In the genomic region with DNA sequence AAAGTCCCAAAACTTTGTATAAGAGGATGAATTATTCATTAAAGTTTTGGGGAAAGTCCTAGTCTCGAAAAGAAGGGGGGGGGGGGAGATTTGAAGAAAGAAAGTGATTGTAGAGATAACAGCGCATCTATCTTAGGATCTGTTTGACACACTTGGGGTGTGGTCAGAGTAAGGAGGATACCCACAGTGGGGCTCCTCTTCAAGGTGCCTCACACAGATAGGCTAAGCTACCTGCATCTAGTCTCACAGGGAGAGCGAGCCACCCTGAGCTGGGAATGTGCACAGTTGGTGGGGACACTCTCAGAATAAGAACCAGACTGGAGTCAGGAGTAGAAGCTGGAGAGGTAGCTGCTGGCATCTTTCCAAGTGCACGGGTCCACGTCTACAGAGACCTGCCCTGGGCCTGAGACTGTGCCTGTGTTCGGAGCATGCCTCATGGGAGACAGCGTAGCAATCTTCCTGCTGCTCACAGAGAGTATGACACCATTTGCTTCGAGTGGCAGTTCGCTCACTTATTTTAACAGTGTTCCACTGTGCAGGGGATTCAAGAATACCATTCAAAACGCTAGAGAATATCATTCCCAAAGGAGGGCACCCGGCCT, we compare ENCODE assay signal across 21 mouse cellular contexts.
DNase-seq lines count a peak whose midpoint lies in the region; ATAC-seq lines count a peak whose summit lies in the region.
"Had no signal": no experiment of that assay in that cellular context is flagged by ENCODE, and none has a peak within 500 bp of the region (broad histone marks: within the 10 kb centered on the region; RNA-seq: fewer than 3 reads in every experiment).

No protein-coding gene starts in this region.

- H3K27ac ChIP-seq in embryonic facial prominence, embryonic 11.5 days (replicated peaks; ENCODE audit: low read depth, low read length) = no peak overlapping the region
- no peak overlapping the region for H3K27ac ChIP-seq in embryonic facial prominence, embryonic 10.5 days (replicated peaks)
- no peak overlapping the region for H3K27ac ChIP-seq in kidney, embryonic 14.5 days (ENCODE audit: low read depth, low read length)
- no peak overlapping the region for H3K27ac ChIP-seq in kidney, embryonic 16.5 days (ENCODE audit: low read length)
- H3K27ac ChIP-seq in neural tube, embryonic 11.5 days (ENCODE audit: low read depth, low read length) = no peak overlapping the region
- peak overlapping the region; percentile 33; the same call in 1 of the 2 replicates for H3K27ac ChIP-seq in neural tube, embryonic 15.5 days (replicated peaks)
- H3K27ac ChIP-seq: gastrocnemius, adult 2 months; heart, embryonic 13.5 days; limb, embryonic 10.5 days had no signal

- no peak overlapping the region for H3K9ac ChIP-seq in embryonic facial prominence, embryonic 11.5 days (replicated peaks; ENCODE audit: low read length)
- H3K9ac ChIP-seq in kidney, embryonic 14.5 days (ENCODE audit: low read depth, low read length) = no peak overlapping the region
- H3K9ac ChIP-seq in kidney, embryonic 16.5 days (replicated peaks; ENCODE audit: low read length) = no peak overlapping the region
- no peak overlapping the region for H3K9ac ChIP-seq in neural tube, embryonic 11.5 days (ENCODE audit: low read length)
- no peak overlapping the region for H3K9ac ChIP-seq in neural tube, embryonic 15.5 days (replicated peaks)
- H3K9ac ChIP-seq: heart, embryonic 13.5 days; liver, postnatal 0 days had no signal

- no peak overlapping the region for H3K4me2 ChIP-seq in embryonic facial prominence, embryonic 11.5 days (ENCODE audit: low read depth, low read length)
- no peak overlapping the region for H3K4me2 ChIP-seq in kidney, embryonic 14.5 days (replicated peaks; ENCODE audit: low read depth, low read length)
- H3K4me2 ChIP-seq in kidney, embryonic 16.5 days (replicated peaks; ENCODE audit: low read depth, low read length) = no peak overlapping the region
- H3K4me2 ChIP-seq in neural tube, embryonic 11.5 days (ENCODE audit: low read depth) = no peak overlapping the region
- no peak overlapping the region for H3K4me2 ChIP-seq in neural tube, embryonic 15.5 days
- H3K4me2 ChIP-seq: heart, embryonic 13.5 days had no signal

- H3K9me3 ChIP-seq in embryonic facial prominence, embryonic 11.5 days (replicated peaks; ENCODE audit: control insufficient read depth, low read length) = no peaks in the 10 kb centered on the region
- H3K9me3 ChIP-seq in embryonic facial prominence, embryonic 10.5 days = no peaks in the 10 kb centered on the region
- no peaks in the 10 kb centered on the region for H3K9me3 ChIP-seq in kidney, embryonic 14.5 days (ENCODE audit: control insufficient read depth, low read length)
- H3K9me3 ChIP-seq in kidney, embryonic 16.5 days (ENCODE audit: low read length) = no peaks in the 10 kb centered on the region
- no peaks in the 10 kb centered on the region for H3K9me3 ChIP-seq in neural tube, embryonic 11.5 days (ENCODE audit: control insufficient read depth, low read length)
- H3K9me3 ChIP-seq in neural tube, embryonic 15.5 days (replicated peaks) = no peaks in the 10 kb centered on the region
- H3K9me3 ChIP-seq: heart, embryonic 13.5 days; limb, embryonic 10.5 days had no signal

- no peaks in the 10 kb centered on the region for H3K27me3 ChIP-seq in embryonic facial prominence, embryonic 11.5 days (ENCODE audit: control insufficient read depth, insufficient read depth, low read length)
- H3K27me3 ChIP-seq in embryonic facial prominence, embryonic 10.5 days (replicated peaks; ENCODE audit: low read depth, poor library complexity, severe bottlenecking) = no peaks in the 10 kb centered on the region
- H3K27me3 ChIP-seq in kidney, embryonic 14.5 days (ENCODE audit: control insufficient read depth, insufficient read depth, low read length) = no peaks in the 10 kb centered on the region
- H3K27me3 ChIP-seq in kidney, embryonic 16.5 days (ENCODE audit: insufficient read depth, low read length) = no peaks in the 10 kb centered on the region
- H3K27me3 ChIP-seq in neural tube, embryonic 11.5 days (ENCODE audit: control insufficient read depth, insufficient read depth, low read length) = no peaks in the 10 kb centered on the region
- no peaks in the 10 kb centered on the region for H3K27me3 ChIP-seq in neural tube, embryonic 15.5 days (replicated peaks)
- H3K27me3 ChIP-seq: heart, embryonic 13.5 days; Patski had no signal

- H3K4me1 ChIP-seq in embryonic facial prominence, embryonic 11.5 days (ENCODE audit: control insufficient read depth, insufficient read depth, low read length) = no peaks in the 10 kb centered on the region
- peaks cover 13% of the 10 kb centered on the region for H3K4me1 ChIP-seq in embryonic facial prominence, embryonic 10.5 days
- no peaks in the 10 kb centered on the region for H3K4me1 ChIP-seq in kidney, embryonic 14.5 days (ENCODE audit: control insufficient read depth, insufficient read depth, low read length)
- H3K4me1 ChIP-seq in kidney, embryonic 16.5 days (ENCODE audit: insufficient read depth, low read length) = peaks cover 12% of the 10 kb centered on the region; the same call in 1 of the 2 replicates
- H3K4me1 ChIP-seq in neural tube, embryonic 11.5 days (ENCODE audit: control insufficient read depth, insufficient read depth, low read length) = 0 out of 2 replicates have a peak, but pooled peaks cover 7% of the 10 kb centered on the region
- peaks cover 29% of the 10 kb centered on the region for H3K4me1 ChIP-seq in neural tube, embryonic 15.5 days
- H3K4me1 ChIP-seq: heart, embryonic 13.5 days had no signal

- H3K36me3 ChIP-seq in embryonic facial prominence, embryonic 11.5 days (replicated peaks; ENCODE audit: control insufficient read depth, insufficient read depth, low read depth, low read length) = no peaks in the 10 kb centered on the region
- H3K36me3 ChIP-seq in embryonic facial prominence, embryonic 10.5 days (replicated peaks) = no peaks in the 10 kb centered on the region
- H3K36me3 ChIP-seq in kidney, embryonic 14.5 days (ENCODE audit: control insufficient read depth, insufficient read depth, low read length) = no peaks in the 10 kb centered on the region
- no peaks in the 10 kb centered on the region for H3K36me3 ChIP-seq in kidney, embryonic 16.5 days (ENCODE audit: insufficient read depth, low read length)
- H3K36me3 ChIP-seq in neural tube, embryonic 11.5 days (ENCODE audit: control insufficient read depth, insufficient read depth, low read length) = no peaks in the 10 kb centered on the region
- H3K36me3 ChIP-seq in neural tube, embryonic 15.5 days = no peaks in the 10 kb centered on the region
- H3K36me3 ChIP-seq: heart, embryonic 13.5 days; limb, embryonic 10.5 days had no signal

- no peak for DNase-seq in embryonic facial prominence, embryonic 11.5 days (ENCODE audit: low spot score)
- no peak for DNase-seq in embryonic facial prominence, embryonic 10.5 days (ENCODE audit: low spot score)
- DNase-seq in neural tube, embryonic 11.5 days (ENCODE audit: low spot score) = peak; percentile 26
- DNase-seq in neural tube, embryonic 10.5 days (ENCODE audit: extremely low spot score, low spot score) = no peak
- no peak for DNase-seq in kidney, postnatal 36 days
- DNase-seq: adrenal gland, postnatal 10 days; cerebellum, adult 11 months; cerebellum, postnatal 25 days; gastrocnemius, adult 2 months; kidney, adult 8-10 months; liver, postnatal 0 days; lung, postnatal 14 days; right cerebral cortex, postnatal 14 days; spleen, adult 18-20 months had no signal

- 86% methylated on average over 11 of the region's 11 CpGs for WGBS in embryonic facial prominence, embryonic 11.5 days
- WGBS in embryonic facial prominence, embryonic 10.5 days = 84% methylated on average over 11 of the region's 11 CpGs
- WGBS in kidney, embryonic 14.5 days = 73% methylated on average over 11 of the region's 11 CpGs
- WGBS in kidney, embryonic 16.5 days = 70% methylated on average over 11 of the region's 11 CpGs
- 74% methylated on average over 11 of the region's 11 CpGs for WGBS in neural tube, embryonic 11.5 days
- WGBS in neural tube, embryonic 15.5 days = 46% methylated on average over 11 of the region's 11 CpGs

- ATAC-seq in embryonic facial prominence, embryonic 11.5 days (replicated peaks; ENCODE audit: insufficient number of reproducible peaks, low FRiP score, low TSS enrichment, low read depth) = 0 out of 2 replicates have a peak, but pooled peaks have one; percentile 59
- peak; percentile 13; the same call in 1 of the 2 replicates for ATAC-seq in kidney, embryonic 14.5 days (ENCODE audit: low FRiP score, low TSS enrichment)
- ATAC-seq in kidney, embryonic 16.5 days (ENCODE audit: low FRiP score, low TSS enrichment) = no peak
- peak; percentile 58; the same call in 1 of the 2 replicates for ATAC-seq in neural tube, embryonic 11.5 days (ENCODE audit: insufficient read depth, low FRiP score, low TSS enrichment)
- no peak for ATAC-seq in neural tube, embryonic 15.5 days (ENCODE audit: low FRiP score)
- ATAC-seq: CD4-positive, CD25-positive, alpha-beta regulatory T cell, adult 4 months; liver, postnatal 0 days; Patski had no signal

- H3K4me3 ChIP-seq in embryonic facial prominence, embryonic 11.5 days (ENCODE audit: low read depth, low read length) = no peak overlapping the region
- no peak overlapping the region for H3K4me3 ChIP-seq in embryonic facial prominence, embryonic 10.5 days
- H3K4me3 ChIP-seq in kidney, embryonic 14.5 days (ENCODE audit: low read length) = no peak overlapping the region
- no peak overlapping the region for H3K4me3 ChIP-seq in kidney, embryonic 16.5 days (ENCODE audit: low read length)
- H3K4me3 ChIP-seq in neural tube, embryonic 11.5 days (ENCODE audit: low read depth, low read length) = no peak overlapping the region
- no peak overlapping the region for H3K4me3 ChIP-seq in neural tube, embryonic 15.5 days (replicated peaks)
- H3K4me3 ChIP-seq: gastrocnemius, adult 2 months; heart, embryonic 13.5 days; limb, embryonic 10.5 days had no signal

Comparison
In these comparisons a context has a peak if more than half of its experiments do, and no peak if none do; other contexts are left out.
1. ATAC-seq: peak in embryonic facial prominence, embryonic 11.5 days (single experiment), kidney, embryonic 14.5 days (single experiment) and neural tube, embryonic 11.5 days (single experiment); none in kidney, embryonic 16.5 days (single experiment) and neural tube, embryonic 15.5 days (single experiment).